Mouse (Mus musculus) kidney, postnatal 10 days (tissue): ENCODE measurements around the gene Sncb.
A peak's percentile ranks its signal among the peaks of the same experiment; 100 is the strongest.

Source experiments
- DNase-seq: peaks from one replicate; pipeline ENCODE4 v3.0.0; 2021; ENCODE audit warnings: mixed read lengths

The Sncb gene

GRCm38 (mm10) chr13:54766192-54766768, at the start of gene Sncb:
Gene Sncb, minus strand, starts transcription at chr13:54766595.
- peak; percentile 70 for DNase-seq

DNA sequence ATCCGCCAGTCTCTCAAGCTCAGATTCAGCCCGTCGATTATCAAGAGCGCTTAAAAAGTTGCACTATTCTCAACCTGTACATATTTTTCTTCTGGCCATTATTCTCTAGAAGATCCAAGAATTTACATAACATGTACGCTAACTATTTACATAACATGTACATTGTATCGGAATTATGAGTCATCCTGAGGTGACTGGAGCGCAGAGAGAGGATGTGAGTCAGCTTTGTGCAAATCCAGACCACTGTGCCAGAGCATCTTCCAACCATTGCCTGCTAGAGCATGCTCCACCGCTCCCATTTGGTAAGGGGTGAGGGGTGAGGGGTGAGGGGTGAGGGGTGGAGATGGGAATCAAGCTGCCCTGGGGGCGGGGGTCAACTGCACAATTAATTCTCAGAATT, 47.0 kb upstream of the Sncb start:
- no peak for DNase-seq

DNA sequence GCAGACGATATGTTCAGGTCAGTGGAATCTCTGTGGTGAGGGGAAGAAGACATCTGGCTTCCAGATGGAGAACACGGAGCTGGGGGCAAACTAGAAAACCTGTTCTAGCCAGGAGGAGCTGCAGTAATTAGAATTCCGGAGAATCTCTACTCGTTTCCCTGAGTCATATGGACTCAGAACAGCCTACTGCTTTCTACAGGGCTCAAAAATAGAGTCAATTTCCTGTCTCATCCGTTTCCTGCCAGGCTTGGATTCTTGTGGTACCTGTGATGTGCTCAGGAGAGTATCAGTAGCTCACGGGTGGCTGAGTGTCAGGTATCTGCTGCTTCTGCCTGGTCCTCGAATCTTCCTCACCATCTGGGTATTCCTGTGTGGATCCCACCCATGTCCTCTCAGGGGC, 45.1 kb upstream of the Sncb start:
- DNase-seq = no peak

- DNase-seq = no peak
These were observed 41.7 kb upstream of the Sncb start for GRCm38 (mm10) chr13:54808067-54808466.

DNA sequence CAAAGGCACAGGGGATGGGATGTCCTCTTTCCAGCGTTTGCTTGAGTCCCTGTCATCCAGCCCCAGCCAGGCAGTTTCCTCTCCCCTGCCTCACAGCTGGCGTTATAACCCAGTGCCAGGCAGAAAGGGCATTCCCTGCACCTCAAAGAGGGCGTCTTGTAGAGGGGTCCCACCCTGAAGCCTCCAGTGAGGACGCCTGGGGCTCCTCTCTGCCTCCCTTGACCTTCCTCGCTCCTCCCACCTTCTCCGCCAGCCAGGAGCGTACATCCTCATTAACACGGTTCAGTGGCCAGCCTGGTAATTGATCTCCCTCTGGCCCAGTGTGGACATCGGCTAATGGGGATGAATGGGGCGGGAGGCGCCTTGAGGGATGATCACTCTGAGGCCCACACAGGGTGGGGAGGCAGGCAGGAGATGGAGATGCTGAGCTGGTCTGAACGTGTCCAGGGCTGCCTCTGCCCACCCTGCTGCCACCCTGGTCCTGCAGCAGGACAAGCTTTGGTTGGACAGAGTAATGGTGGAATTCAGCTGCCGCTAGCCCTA, 40.1 kb upstream of the Sncb start:
- DNase-seq = no peak

GRCm38 (mm10) chr13:54805134-54805838, 38.9 kb upstream of the Sncb start:
- no peak for DNase-seq

- no peak for DNase-seq
These were observed 36.6 kb upstream of the Sncb start for GRCm38 (mm10) chr13:54803010-54803409.

DNA sequence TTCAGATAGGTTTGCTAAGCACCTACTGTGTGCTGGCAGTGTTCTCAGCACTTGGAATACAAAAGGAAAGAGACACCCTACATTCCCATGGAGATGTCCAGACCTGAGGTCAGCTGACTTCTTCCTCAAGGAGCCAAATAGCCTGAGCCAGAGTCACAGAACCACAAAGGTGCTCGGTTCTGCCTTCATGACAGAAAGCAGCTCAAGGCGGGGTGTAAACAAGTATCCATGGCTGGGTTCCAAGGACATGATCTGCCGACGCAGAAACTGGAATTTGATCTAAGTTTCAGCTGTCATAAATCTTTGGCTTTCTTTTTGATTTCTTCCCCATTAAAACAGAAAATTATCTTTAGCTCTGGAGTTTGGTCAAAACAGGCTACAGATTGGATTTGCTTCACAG, 33.8 kb upstream of the Sncb start:
- DNase-seq = no peak

DNA sequence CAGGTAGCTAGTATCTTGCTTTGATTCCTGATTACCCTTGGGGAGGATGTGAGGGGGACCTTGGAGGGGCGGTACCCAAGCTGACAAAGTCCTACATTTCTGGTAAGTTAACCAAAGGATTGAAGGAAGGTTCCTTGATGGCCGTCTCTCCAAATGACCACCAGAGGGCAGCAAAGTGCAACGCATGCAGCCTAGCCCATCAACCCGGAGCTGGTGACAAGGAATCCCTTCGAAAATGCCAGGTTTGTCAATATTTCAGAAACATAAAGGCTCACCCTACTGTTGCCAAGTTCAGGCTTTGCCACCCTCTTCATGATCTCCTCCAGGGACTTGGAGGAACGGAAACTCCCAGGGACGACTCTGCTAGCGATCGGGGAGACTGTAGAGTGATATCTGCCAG, 33.3 kb upstream of the Sncb start:
- peak; percentile 85 for DNase-seq

DNA sequence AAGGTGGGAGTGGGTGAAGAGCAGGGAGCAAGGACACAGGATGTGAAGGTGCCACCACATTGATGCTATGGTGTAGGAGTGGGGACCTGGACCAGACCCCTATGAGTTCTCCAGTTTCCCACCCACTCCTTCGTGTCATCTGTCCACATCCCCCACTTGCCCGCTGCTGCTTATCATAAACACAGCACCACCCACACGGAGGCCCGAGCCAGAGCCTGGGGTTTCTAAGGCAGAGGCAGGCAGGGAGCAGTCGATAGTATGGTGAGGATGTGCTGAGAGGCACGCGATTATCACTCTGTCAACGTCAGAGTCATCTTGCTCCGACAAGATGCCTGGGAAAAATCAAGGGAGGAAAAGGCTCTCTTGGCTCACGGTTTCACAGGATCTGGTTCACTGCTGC, 32.3 kb upstream of the Sncb start:
- no peak for DNase-seq

DNA sequence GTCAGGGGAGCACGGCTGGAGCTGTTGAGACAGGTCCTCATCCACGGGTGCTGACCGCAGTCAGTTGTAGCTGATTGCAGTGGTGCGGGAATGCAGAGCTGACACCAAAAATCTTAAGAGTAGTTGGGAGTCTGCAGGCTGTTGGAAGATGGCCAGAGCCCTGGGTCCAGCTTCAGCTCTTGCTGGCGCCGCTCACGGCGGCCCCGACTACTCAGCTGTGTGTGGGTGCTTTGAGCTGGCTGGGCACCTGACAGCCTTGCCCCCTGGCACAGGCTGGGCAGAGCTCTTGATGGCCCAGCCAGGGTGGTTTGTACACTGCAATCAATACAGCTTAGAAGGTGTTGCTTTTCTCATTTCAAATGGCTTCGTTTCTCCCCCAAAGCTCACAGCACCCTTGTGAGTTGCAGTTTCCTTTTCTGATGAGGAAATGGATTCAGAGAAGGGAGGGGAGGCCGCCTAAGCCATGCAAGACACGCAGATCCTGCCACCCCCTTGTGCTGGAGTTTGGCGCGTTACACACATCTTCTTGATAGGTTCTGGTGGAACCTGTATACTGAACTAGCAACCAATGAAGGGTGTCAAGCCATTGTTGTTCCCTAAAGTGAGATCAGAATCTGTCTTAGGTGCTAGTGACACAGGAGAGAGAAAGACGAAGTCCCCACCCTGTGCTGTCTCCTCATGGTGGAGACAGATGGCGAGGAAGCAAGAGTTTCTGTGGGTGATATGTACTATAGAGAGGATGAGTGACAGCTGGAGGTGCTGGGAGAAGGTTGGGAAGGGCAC, 31.7 kb upstream of the Sncb start:
- no peak for DNase-seq

DNA sequence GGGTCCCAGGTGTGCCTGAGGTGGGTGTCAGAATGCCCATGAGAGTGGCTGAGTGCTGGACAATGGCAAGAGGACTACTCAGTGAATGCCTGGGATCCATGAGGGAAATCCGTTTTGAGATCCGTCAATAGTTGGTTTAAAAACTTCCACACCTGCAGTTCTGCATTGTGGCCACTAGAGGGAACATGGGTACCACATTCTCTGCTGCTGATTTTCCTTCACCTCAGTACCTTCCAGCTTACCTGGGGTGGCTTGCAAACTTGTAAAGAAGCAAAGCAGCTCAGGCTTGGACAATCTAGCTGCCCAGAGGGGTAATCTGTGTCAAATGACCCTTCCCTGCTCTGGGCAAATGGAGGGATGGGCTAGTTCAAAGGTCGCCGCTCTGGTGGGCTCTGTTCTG, 31.0 kb upstream of the Sncb start:
- peak; percentile 50 for DNase-seq

DNA sequence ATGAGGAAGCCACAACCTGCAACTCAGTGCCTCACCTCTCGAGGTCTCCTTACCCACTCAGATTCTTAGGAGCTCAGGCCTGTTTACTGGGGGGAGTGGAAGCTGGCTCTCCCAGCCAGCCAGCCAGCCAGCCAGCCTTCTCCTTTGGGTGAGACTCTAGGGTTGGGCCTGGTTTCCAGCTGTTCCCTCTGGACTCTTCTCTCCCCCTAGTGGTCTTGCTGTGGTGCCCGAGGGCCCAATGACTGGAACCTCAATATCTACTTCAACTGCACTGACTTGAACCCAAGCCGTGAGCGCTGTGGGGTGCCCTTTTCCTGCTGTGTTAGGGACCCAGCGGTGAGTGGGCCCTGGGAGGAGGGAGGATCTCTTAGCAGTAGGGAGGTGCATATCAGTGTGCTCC, 28.4 kb upstream of the Sncb start:
- DNase-seq = peak; percentile 17

- DNase-seq = no peak
These were observed 27.7 kb upstream of the Sncb start for GRCm38 (mm10) chr13:54794002-54794577.

- peak; percentile 29 for DNase-seq
These were observed 26.1 kb upstream of the Sncb start for GRCm38 (mm10) chr13:54792259-54793230.

GRCm38 (mm10) chr13:54789561-54790397, 23.4 kb upstream of the Sncb start:
- peak; percentile 76 for DNase-seq

- peak; percentile 99 for DNase-seq
These were observed 22.6 kb upstream of the Sncb start, which contains the start of gene Tspan17 for GRCm38 (mm10) chr13:54788740-54789560. Gene Tspan17, plus strand, starts transcription at chr13:54789377.

GRCm38 (mm10) chr13:54787591-54787990, 21.2 kb upstream of the Sncb start:
- DNase-seq = peak; percentile 57

- no peak for DNase-seq
These were observed 17.3 kb upstream of the Sncb start, which contains the start of gene Eif4e1b for GRCm38 (mm10) chr13:54783698-54784097. Gene Eif4e1b, plus strand, starts transcription at chr13:54783998.

DNA sequence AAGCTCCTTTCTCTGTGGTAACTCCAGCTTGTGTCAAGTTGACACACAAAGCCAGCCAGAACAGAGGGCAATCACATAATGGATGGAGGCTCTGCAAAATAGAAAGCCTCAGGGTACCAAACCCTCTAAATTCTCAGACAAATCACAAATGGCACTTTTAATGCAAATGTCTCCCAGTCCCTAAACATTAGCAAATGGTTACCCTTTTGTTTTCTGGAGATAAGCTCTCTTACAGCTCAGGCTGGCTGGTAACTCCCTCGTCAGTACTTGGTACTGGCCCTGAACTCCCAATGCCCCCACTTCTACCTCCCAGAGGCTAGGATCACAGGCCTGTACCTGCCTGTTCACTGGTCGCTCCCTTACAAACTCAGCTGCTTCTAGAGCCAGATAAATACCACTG, 16.8 kb upstream of the Sncb start:
- DNase-seq = no peak
